Mouse (Mus musculus): ENCODE measurements around the gene Clasrp. TPM values are rescaled to one million over a fixed set of nuclear protein-coding genes. Genes with fewer than 3 reads are reported as not detected.
"Not testable (repeated sequence)": the region's sequence is repeated elsewhere in the genome, so short reads cannot be mapped to it uniquely, and the experiment has no call there.

The Clasrp gene
- total RNA-seq, 1 experiment from 2014 or later: 43.4 TPM

DNA sequence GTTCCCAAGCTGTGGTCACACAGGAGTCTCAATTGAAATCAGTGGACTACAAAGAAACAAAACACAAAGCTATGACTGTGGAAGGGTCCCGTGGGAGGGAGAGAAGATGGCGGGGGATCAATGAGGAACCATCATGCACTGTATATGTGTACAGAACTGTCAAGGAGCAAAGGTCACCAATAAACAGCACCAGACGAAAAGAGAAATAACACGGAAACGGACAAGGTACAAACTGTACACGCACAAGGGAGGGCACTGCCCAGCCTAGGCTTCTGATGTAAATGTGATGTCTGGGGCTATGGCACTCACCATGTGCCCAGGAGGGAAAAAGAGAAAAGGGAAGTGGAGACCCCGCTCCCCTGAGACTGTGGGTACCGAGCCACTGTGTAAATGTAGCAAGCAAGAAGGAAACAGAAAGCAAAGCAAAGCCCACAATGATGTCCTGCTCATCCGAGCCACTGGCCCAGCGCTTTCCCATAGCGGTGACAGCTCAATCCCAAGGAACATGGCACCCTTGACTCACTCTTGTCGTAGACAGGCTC, 10.8 kb upstream of the Clasrp start:
- no peak for ATAC-seq (replicated peaks; ENCODE audit: insufficient number of reproducible peaks, low FRiP score, low TSS enrichment, poor library complexity, severe bottlenecking)

DNA sequence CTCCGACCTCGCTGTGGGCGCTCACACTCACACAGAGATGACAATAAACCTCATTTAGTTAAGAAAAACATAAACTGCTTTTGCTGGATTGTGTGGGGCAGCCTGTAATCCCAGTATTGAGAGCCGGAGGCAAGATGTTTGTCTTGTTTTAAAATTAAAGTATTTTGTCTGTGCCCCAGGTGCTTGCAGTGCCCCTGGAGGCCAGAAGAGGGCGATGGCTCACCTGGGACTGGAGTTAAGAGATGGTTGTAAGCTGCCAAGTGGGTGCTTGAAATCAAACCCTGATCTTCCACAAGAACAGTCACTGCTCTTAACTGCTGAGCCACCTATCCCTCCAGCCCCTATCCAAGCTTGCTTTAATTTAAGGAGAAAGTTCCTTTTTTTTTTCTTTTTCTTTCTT, 6.7 kb upstream of the Clasrp start:
- no peak for ATAC-seq (replicated peaks; ENCODE audit: insufficient number of reproducible peaks, low FRiP score, low TSS enrichment, poor library complexity, severe bottlenecking)

DNA sequence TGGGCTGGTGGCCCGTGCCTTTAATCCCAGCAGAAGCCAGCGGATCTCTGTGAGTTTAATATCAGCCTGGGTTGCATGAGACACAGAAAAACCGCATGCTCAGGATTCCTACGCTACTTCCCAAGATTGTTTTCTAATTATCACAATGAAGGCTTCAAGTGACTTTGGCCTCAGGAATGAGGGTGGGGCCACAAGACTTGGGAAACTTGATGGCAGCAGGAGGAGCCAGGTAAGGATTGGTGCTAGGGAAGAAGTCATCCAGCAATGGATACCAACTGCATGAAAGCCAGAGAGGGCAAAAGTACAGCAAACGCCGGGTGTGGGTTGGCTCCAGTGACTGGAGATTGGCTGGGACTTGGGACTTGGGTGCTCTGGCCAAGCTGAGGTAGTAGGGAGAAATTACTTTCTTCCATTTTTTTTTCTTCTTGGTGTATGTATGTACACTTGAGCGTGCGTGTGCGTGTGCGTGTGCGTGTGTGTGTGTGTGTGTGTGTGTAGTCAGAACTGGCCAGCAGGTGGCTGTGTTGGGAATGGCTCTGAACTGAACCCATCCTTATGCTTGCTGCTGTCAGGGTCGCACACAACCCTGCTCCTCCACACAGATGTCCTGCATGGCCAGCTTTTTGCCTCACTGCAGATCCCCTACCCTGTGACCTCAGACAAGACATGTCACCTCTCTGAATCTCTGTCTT, 5.5 kb upstream of the Clasrp start:
- no peak for ATAC-seq (replicated peaks; ENCODE audit: insufficient number of reproducible peaks, low FRiP score, low TSS enrichment, poor library complexity, severe bottlenecking)

DNA sequence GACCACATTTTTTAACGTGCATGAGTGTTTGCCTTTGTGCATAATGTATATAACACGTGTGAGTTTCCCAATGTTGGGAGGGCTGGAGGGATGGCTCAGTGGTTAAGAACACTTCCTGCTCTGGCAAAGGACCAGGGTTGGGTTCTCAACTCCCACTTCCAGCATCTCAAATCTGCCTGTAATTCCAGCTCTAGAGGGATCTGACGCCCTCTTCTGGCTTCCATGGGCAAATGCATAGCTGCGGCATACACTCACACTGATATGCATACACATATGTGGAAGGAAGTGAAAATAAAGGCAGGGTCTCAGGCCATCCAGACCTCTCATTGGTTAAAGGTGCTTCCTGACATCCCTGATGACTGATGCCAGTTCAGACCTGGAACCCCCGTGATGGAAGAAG, 3.0 kb upstream of the Clasrp start:
- no peak for ATAC-seq (replicated peaks; ENCODE audit: insufficient number of reproducible peaks, low FRiP score, low TSS enrichment, poor library complexity, severe bottlenecking)

- ATAC-seq (replicated peaks; ENCODE audit: insufficient number of reproducible peaks, low FRiP score, low TSS enrichment, poor library complexity, severe bottlenecking): not testable (repeated sequence)
These were observed 424 bp upstream of the Clasrp start for GRCm38 (mm10) chr7:19604606-19605214.

DNA sequence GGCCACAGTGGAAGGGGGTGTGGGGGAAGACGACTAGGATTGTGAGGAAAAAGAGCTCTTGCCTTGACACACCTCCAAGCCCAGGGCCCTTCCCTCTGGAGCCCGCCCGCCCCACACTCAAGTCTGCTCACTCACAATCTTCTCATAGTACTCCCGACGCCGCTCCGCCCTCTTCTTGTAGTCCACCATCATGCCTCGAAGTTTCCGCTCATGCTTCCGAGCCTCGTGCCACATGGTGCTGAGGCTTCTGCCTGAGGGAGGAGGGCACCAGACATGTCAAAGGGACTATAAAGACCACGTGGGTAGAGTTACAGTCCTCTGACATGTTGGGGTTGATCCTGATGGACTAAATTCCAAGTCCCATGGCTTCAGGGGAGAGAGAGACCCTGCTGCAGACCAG, 1.2 kb downstream of the Clasrp start:
- ATAC-seq (replicated peaks; ENCODE audit: insufficient number of reproducible peaks, low FRiP score, low TSS enrichment, poor library complexity, severe bottlenecking): no peak

- ATAC-seq (replicated peaks; ENCODE audit: insufficient number of reproducible peaks, low FRiP score, low TSS enrichment, poor library complexity, severe bottlenecking): no peak
These were observed 3.7 kb downstream of the Clasrp start for GRCm38 (mm10) chr7:19600562-19600961.

DNA sequence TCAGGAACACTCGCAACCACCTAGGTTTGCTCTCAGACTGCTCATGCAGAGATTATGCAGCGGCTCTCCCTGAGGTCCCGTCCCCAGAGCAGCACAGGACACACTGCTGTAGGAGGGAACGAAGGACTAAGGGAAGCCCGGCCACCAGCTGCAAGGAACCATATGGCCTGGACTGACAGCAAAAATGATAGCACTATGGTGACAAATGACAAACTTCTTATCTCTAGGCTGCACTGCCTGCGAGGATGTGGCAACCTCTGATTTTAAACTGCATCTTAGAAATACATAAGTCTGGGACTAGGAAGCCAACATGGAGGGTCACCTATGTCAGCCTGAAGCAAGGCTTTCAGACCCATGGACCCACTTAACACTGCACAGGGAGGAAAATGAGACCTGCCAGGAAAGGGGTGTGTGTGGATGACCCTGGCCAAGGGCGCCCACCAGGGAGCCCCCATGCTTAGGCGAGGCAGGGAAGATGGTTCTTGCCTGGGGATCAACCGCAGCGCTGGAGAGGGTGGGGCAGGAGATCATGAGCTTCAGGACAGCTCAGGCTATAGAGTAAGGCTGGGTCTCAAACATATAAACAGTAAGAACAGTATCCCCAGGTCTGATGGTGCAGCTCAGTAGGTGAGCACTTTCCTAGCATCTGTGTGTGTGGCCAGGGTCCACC, 11.1 kb downstream of the Clasrp start:
- ATAC-seq (replicated peaks; ENCODE audit: insufficient number of reproducible peaks, low FRiP score, low TSS enrichment, poor library complexity, severe bottlenecking): no peak

DNA sequence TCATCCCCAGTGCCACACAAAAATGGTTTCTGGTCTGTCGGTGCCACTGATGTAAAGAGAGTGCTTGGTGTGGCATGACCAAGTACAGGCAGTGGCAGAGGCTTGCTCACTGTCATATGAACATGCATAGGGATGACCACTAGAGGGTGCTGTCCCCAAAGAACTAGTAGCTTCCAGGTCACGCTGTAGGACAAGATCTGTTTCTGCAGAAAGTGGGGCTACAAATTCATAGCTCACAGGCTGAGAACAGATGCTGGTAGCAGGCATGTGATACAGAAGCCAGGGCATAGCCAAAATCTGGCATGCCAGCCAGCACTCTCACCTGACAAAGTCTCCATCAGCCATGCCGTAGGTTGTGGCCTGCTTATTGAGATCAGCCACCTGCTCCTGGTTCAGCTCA, 14.4 kb downstream of the Clasrp start:
- peak; percentile 70 for ATAC-seq (replicated peaks; ENCODE audit: insufficient number of reproducible peaks, low FRiP score, low TSS enrichment, poor library complexity, severe bottlenecking)

- ATAC-seq (replicated peaks; ENCODE audit: insufficient number of reproducible peaks, low FRiP score, low TSS enrichment, poor library complexity, severe bottlenecking): no peak
These were observed 15.1 kb downstream of the Clasrp start for GRCm38 (mm10) chr7:19589207-19589606.

GRCm38 (mm10) chr7:19586269-19586668, 18.0 kb downstream of the Clasrp start:
- no peak for ATAC-seq (replicated peaks; ENCODE audit: insufficient number of reproducible peaks, low FRiP score, low TSS enrichment, poor library complexity, severe bottlenecking)

DNA sequence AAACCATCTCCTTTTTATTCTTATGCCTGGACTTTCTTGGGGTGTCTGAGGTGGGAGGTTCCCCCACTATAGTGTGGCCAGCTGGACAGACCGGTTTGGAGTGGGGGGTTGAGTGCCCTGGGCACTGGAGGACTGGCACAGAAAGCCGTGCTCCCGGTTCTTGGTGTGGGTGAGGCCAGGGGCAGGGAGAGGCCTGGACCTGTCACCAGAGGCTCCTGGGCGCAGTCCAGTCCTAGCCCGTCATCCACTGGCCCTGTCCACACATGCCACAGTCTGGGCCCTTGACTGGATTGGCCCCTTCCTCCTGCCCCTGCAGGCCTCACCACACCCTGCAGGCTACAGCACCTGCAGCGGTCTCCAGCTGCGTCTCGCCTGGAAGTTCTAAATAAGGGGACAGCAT, 23.7 kb downstream of the Clasrp start:
- no peak for ATAC-seq (replicated peaks; ENCODE audit: insufficient number of reproducible peaks, low FRiP score, low TSS enrichment, poor library complexity, severe bottlenecking)

GRCm38 (mm10) chr7:19579751-19580150, 24.5 kb downstream of the Clasrp start:
- ATAC-seq (replicated peaks; ENCODE audit: insufficient number of reproducible peaks, low FRiP score, low TSS enrichment, poor library complexity, severe bottlenecking): no peak

DNA sequence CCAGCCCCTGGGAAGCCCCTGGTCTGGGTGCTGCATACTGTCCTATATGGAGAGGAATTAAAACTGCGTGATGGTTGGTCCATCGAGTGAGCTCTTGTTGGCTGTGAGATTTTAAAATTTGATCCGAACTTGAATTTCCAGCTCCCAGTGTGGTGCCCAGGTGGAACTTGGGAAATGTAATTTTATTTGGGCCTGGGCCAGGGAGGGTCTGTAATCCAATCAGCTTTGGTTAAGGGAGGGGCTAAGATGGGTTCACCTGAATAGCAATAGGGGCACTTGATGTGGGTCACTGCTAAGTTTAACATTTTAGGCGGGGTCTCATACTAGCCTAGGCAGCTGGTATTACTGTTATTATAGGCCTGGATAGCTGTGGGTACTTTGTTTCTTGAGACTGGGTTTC, 25.9 kb downstream of the Clasrp start:
- no peak for ATAC-seq (replicated peaks; ENCODE audit: insufficient number of reproducible peaks, low FRiP score, low TSS enrichment, poor library complexity, severe bottlenecking)

DNA sequence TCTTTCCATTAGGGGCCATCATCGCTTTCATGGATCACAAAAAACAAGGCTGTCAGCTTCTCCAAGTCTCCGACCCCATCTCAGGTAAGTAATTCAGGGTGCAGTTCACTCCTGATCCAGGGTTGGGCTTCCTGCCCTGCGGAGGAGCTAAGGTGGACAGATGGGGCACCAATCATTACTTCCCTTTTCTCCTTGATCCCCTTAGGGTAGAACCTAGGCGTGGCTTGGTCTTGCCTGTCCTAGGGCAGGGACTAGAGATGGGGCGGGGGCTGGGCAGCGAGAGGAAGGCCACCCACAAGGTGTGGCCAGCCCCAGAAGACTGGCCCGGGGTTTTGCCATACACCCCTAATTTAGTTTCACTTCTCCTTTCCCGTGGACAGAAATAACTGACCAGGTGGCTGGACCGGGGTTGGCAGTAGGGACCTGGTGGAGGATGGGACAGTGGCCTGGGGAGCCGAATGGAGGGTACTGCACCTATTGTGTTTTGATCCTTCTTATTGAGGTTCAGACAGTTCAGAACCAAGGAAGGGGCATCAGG, 26.3 kb downstream of the Clasrp start:
- peak; percentile 77 for ATAC-seq (replicated peaks; ENCODE audit: insufficient number of reproducible peaks, low FRiP score, low TSS enrichment, poor library complexity, severe bottlenecking)

GRCm38 (mm10) chr7:19577141-19577852, 27.0 kb downstream of the Clasrp start, which contains the start of the genes Zfp296 and Gemin7:
Gene Zfp296, plus strand, starts transcription at chr7:19577287.
Gene Gemin7, minus strand, starts transcription at chr7:19577595.
- ATAC-seq (replicated peaks; ENCODE audit: insufficient number of reproducible peaks, low FRiP score, low TSS enrichment, poor library complexity, severe bottlenecking): 0 out of 2 replicates have a peak, but pooled peaks have one; percentile 2

- no peak for ATAC-seq (replicated peaks; ENCODE audit: insufficient number of reproducible peaks, low FRiP score, low TSS enrichment, poor library complexity, severe bottlenecking)
These were observed 28.7 kb downstream of the Clasrp start for GRCm38 (mm10) chr7:19575559-19575958.

DNA sequence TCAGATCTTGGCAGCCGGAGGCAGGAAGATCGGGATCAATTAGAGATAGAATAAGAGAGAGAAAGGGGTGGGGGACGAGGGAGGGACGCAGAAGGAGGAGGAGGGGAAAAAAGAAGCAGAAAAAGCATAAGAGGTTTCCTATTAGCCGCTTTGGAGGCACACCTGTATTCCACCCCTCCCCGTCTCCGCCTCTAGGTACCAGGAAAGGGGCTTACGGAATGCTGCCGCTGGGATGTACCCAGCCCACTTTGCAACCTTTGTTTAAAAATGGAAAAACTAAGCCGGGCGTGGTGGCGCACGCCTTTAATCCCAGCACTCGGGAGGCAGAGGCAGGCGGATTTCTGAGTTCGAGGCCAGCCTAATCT, 30.5 kb downstream of the Clasrp start:
- no peak for ATAC-seq (replicated peaks; ENCODE audit: insufficient number of reproducible peaks, low FRiP score, low TSS enrichment, poor library complexity, severe bottlenecking)

Measured in monocyte, adult 5-6 weeks (primary cell).